ENCODE assay signal across 9 mouse cellular contexts in genomic region chr6:146933123-146933522, GRCm38 (mm10). TPM values are rescaled to one million over a fixed set of nuclear protein-coding genes. Genes with fewer than 3 reads are reported as not detected.
DNase-seq lines count a peak whose midpoint lies in the region; ATAC-seq and TF ChIP-seq lines count a peak whose summit lies in the region.
"Had no signal": no experiment of that assay in that cellular context is flagged by ENCODE, and none has a peak within 500 bp of the region (broad histone marks: within the 10 kb centered on the region; RNA-seq: fewer than 3 reads in every experiment).

No protein-coding gene starts in this region.

- TF ChIP-seq CTCF in cerebellum, adult 2 months (IDR thresholded peaks at IDR 0.05; ENCODE audit: borderline replicate concordance, insufficient read depth, low read depth, low read length), result no peak

- H3K9me3 ChIP-seq in heart, embryonic 15.5 days (replicated peaks), result no peaks in the 10 kb centered on the region
- H3K9me3 ChIP-seq in limb, embryonic 11.5 days (ENCODE audit: control insufficient read depth, low read length), result no peaks in the 10 kb centered on the region
- H3K9me3 ChIP-seq in forebrain, embryonic 12.5 days, result no peaks in the 10 kb centered on the region

- no peaks in the 10 kb centered on the region for H3K27me3 ChIP-seq in heart, embryonic 15.5 days
- H3K27me3 ChIP-seq in limb, embryonic 11.5 days (ENCODE audit: control insufficient read depth, insufficient read depth, low read length), result no peaks in the 10 kb centered on the region
- no peaks in the 10 kb centered on the region for H3K27me3 ChIP-seq in forebrain, embryonic 12.5 days
- no peaks in the 10 kb centered on the region for H3K27me3 ChIP-seq in cerebellum, adult 2 months (ENCODE audit: control insufficient read depth, insufficient read depth, low read length)

- no peaks in the 10 kb centered on the region for H3K36me3 ChIP-seq in heart, embryonic 15.5 days
- no peaks in the 10 kb centered on the region for H3K36me3 ChIP-seq in limb, embryonic 11.5 days (ENCODE audit: control insufficient read depth, insufficient read depth, low read length)
- H3K36me3 ChIP-seq in forebrain, embryonic 12.5 days (replicated peaks), result no peaks in the 10 kb centered on the region

- no peak overlapping the region for H3K4me3 ChIP-seq in heart, embryonic 15.5 days
- no peak overlapping the region for H3K4me3 ChIP-seq in limb, embryonic 11.5 days (ENCODE audit: low read depth, low read length)
- H3K4me3 ChIP-seq in forebrain, embryonic 12.5 days (replicated peaks), result no peak overlapping the region
- no peak overlapping the region for H3K4me3 ChIP-seq in cerebellum, adult 2 months (replicated peaks; ENCODE audit: insufficient read depth, low read depth, low read length)

- no peak overlapping the region for H3K9ac ChIP-seq in heart, embryonic 15.5 days
- H3K9ac ChIP-seq in limb, embryonic 11.5 days (ENCODE audit: low read length), result no peak overlapping the region
- no peak overlapping the region for H3K9ac ChIP-seq in forebrain, embryonic 12.5 days

- TF ChIP-seq POLR2A in cerebellum, adult 2 months (IDR thresholded peaks at IDR 0.05; ENCODE audit: borderline replicate concordance, insufficient read depth, low read length), result no peak

- peak overlapping the region; percentile 40; the same call in 1 of the 2 replicates for H3K27ac ChIP-seq in heart, embryonic 15.5 days
- H3K27ac ChIP-seq in limb, embryonic 11.5 days (replicated peaks; ENCODE audit: low read depth, low read length), result no peak overlapping the region
- H3K27ac ChIP-seq in forebrain, embryonic 12.5 days, result no peak overlapping the region
- H3K27ac ChIP-seq in cerebellum, adult 2 months (ENCODE audit: insufficient read depth, low read length), result no peak overlapping the region

- 54% methylated on average over 6 of the region's 6 CpGs for WGBS in heart, embryonic 15.5 days
- WGBS in limb, embryonic 11.5 days, result 35% methylated on average over 6 of the region's 6 CpGs
- WGBS in forebrain, embryonic 12.5 days, result 80% methylated on average over 6 of the region's 6 CpGs
- 80% methylated on average over 6 of the region's 6 CpGs for WGBS in cerebellum, adult 2 months

- H3K4me2 ChIP-seq in heart, embryonic 15.5 days, result no peak overlapping the region
- H3K4me2 ChIP-seq in limb, embryonic 11.5 days (ENCODE audit: low read depth, severe bottlenecking), result no peak overlapping the region
- no peak overlapping the region for H3K4me2 ChIP-seq in forebrain, embryonic 12.5 days

- ATAC-seq in heart, embryonic 15.5 days (replicated peaks; ENCODE audit: insufficient number of reproducible peaks, insufficient read depth, low FRiP score, low read depth), result peak; percentile 47
- ATAC-seq in limb, embryonic 11.5 days (ENCODE audit: insufficient number of reproducible peaks, low FRiP score, low TSS enrichment, low read depth), result 0 out of 2 replicates have a peak, but pooled peaks have one; percentile 47
- no peak for ATAC-seq in forebrain, embryonic 12.5 days (ENCODE audit: low FRiP score)

- peak; percentile 45 for DNase-seq in adrenal gland, adult 8-10 months
- DNase-seq in adrenal gland, postnatal 25 days, result no peak
- peak; percentile 38 for DNase-seq in adrenal gland, postnatal 10 days
- no peak for DNase-seq in limb, embryonic 11.5 days (ENCODE audit: low spot score)
- no peak for DNase-seq in cerebellum, postnatal 4 days (ENCODE audit: low spot score in 2 of 2)
- DNase-seq in cerebellum, adult 2 months, result no peak

- H3K4me1 ChIP-seq in heart, embryonic 15.5 days (replicated peaks), result peaks cover 8% of the 10 kb centered on the region
- peaks cover 6% of the 10 kb centered on the region; the same call in 1 of the 2 replicates for H3K4me1 ChIP-seq in limb, embryonic 11.5 days (ENCODE audit: control insufficient read depth, insufficient read depth, low read length)
- peaks cover 5% of the 10 kb centered on the region; the same call in 1 of the 2 replicates for H3K4me1 ChIP-seq in forebrain, embryonic 12.5 days
- no peaks in the 10 kb centered on the region for H3K4me1 ChIP-seq in cerebellum, adult 2 months (ENCODE audit: control insufficient read depth, insufficient read depth, low read length)

RNA-seq across cellular contexts. Expression of gene 1700034J05Rik, which starts 21.1 kb away (rescaled TPM):
- total RNA-seq in adrenal gland, adult 8-10 months (2022), result not detected
- total RNA-seq in adrenal gland, postnatal 25 days (2021), result not detected in 2 replicates
- total RNA-seq in adrenal gland, postnatal 10 days (2021), result not detected
- 0.10 and 0.11 TPM in 2 replicates for polyA plus RNA-seq in heart, embryonic 15.5 days (2015; fragmentation: Nextera tagmentation; extraction: Ambion mirVana)
- polyA plus RNA-seq in limb, embryonic 11.5 days (2014; fragmentation: Nextera tagmentation; extraction: Ambion mirVana), result 0.14 TPM in 1 of 2 replicates, not detected in the other
- polyA plus RNA-seq in forebrain, embryonic 12.5 days (2016; fragmentation: Nextera tagmentation; extraction: Ambion mirVana), result not detected in 2 replicates
- not detected in 2 replicates for polyA plus RNA-seq in cerebellum, adult 2 months (2012; rRNA removed)
- polyA plus RNA-seq: large intestine, adult 2 months had no signal

RNA-seq across cellular contexts. Expression of gene Ppfibp1, which starts 44.8 kb away (rescaled TPM):
- total RNA-seq in adrenal gland, adult 8-10 months (2022), result 100 to 1,000 TPM in 2 of 4 experiments, 10 to 100 TPM in 2; 80.0 to 138 (median 105) TPM
- total RNA-seq in adrenal gland, postnatal 25 days (2021), result 70.0 and 98.9 TPM in 2 replicates
- 10 to 100 TPM; 89.2 to 94.4 TPM for total RNA-seq in adrenal gland, postnatal 10 days (2021)
- polyA plus RNA-seq in heart, embryonic 15.5 days (2015; fragmentation: Nextera tagmentation; extraction: Ambion mirVana), result 50.5 and 50.8 TPM in 2 replicates
- 43.4 and 44.4 TPM in 2 replicates for polyA plus RNA-seq in limb, embryonic 11.5 days (2014; fragmentation: Nextera tagmentation; extraction: Ambion mirVana)
- 24.9 and 29.9 TPM in 2 replicates for polyA plus RNA-seq in forebrain, embryonic 12.5 days (2016; fragmentation: Nextera tagmentation; extraction: Ambion mirVana)
- 8.7 and 9.4 TPM in 2 replicates for polyA plus RNA-seq in cerebellum, adult 2 months (2012; rRNA removed)

Comparison
In these comparisons a context has a peak if more than half of its experiments do, and no peak if none do; other contexts are left out.
1. DNase-seq: peak in adrenal gland, adult 8-10 months (single experiment) and adrenal gland, postnatal 10 days (single experiment); none in adrenal gland, postnatal 25 days (single experiment), limb, embryonic 11.5 days (single experiment), cerebellum, postnatal 4 days (0 of 2) and cerebellum, adult 2 months (0 of 2).